Mouse (Mus musculus): ENCODE measurements around the gene Lekr1.

The Lekr1 gene

DNA sequence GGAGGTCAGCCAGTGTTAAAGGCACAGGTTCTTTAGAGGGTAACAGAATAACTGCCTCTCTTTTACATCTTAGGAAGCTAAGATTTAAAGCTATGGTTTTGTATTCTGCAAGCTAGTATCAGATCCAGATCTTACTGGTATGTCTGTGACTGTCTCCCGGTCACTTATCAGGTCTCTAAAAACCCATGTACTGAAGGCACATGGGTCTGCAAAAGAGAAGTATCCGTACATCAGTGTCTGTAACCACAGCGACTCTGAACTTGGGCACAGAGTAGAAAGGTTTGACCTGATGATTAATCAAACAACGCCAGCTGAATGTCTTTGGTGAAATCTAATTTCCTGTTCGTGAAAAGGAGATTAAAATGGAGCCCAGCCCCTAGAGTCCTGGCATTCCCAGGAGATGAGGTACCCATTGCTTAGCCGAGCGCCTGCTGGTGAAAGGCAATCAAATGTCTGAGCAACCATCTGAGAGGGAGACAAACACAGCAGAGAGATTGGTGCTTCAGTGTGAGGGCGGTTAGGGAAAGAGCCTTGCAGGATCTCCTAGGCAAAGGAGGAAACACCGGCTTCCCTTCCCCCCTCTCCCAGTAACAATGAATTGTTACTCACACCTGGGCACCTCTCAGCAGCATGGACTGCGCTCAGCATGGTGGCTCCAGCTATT is 205.7 kb downstream of the Lekr1 start:
- DNase-seq (ENCODE audit: low spot score in 2 of 2): no peak

- no peak for DNase-seq (ENCODE audit: low spot score in 2 of 2)
Measured at GRCm38 (mm10) chr3:65873093-65873830, 207.2 kb downstream of the Lekr1 start.
